Mouse (Mus musculus) forelimb bud, embryonic 11.5 days (tissue): Measurements from ENCODE around the gene Cldn11.
"Not testable (repeated sequence)": the region's sequence is repeated elsewhere in the genome, so short reads cannot be mapped to it uniquely, and the experiment has no call there.

Source experiments
- DNase-seq: peaks from one replicate; pipeline ENCODE4 v3.0.0-alpha.2; 2012; ENCODE audit warnings: low read depth, low spot score

Cldn11 gene

GRCm38 (mm10) chr3:31149706-31150105 lies at the start of gene Cldn11:
Gene Cldn11, plus strand, starts transcription at chr3:31149920.
- peak; percentile 73 for DNase-seq

- no peak for DNase-seq
Observed at GRCm38 (mm10) chr3:31100026-31100425, 49.7 kb upstream of the Cldn11 start.

GRCm38 (mm10) chr3:31100802-31101201 lies 48.9 kb upstream of the Cldn11 start:
- no peak for DNase-seq

- DNase-seq = no peak
Observed at GRCm38 (mm10) chr3:31104936-31105335, 44.8 kb upstream of the Cldn11 start.

- DNase-seq = no peak
Observed at GRCm38 (mm10) chr3:31106597-31106996, 43.1 kb upstream of the Cldn11 start.

GRCm38 (mm10) chr3:31107674-31108073 lies 42.0 kb upstream of the Cldn11 start:
- no peak for DNase-seq

DNA sequence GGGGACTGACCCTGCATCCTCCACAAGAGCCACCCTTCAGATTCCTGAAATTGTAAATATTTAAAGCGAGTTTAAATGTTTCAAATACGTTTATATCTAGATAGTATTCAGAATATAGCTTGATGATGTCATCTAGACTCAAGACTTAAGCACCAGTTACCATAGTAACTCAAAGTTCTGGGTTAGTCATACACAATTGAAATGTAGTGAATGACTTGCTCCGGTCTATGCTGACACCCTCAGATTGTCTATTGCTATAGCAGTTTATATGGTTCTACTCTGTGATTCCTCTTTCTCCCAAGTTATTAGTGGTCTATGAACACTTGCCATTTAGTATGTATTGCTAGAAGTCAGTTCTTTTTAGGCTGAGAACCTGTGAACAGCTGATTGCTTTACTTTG lies 40.6 kb upstream of the Cldn11 start:
- DNase-seq = no peak

- DNase-seq = no peak
Observed at GRCm38 (mm10) chr3:31123098-31123497, 26.6 kb upstream of the Cldn11 start.

- DNase-seq = no peak
Observed at GRCm38 (mm10) chr3:31126303-31126702, 23.4 kb upstream of the Cldn11 start.

DNA sequence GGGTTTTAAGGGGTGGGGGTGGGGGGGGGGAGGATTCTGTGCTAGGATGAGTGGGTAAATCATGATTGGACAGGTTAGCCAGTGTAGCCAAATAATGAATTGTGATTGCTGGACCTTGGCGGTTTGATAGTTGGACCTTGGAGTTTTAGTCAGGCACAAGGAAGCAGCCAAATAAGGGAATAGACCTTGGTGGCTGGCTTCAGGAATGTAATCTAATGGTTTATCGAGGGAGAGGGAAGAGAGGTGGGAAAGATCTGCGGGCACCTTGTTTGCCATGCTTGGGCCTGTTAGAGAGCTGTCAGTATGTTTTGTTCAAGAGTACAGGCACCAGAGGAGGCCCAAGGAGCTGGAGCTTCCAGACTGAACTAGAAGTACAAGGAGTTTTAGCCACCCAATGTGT lies 22.9 kb upstream of the Cldn11 start:
- DNase-seq = no peak

GRCm38 (mm10) chr3:31129766-31130165 lies 20.0 kb upstream of the Cldn11 start:
- DNase-seq = no peak

DNA sequence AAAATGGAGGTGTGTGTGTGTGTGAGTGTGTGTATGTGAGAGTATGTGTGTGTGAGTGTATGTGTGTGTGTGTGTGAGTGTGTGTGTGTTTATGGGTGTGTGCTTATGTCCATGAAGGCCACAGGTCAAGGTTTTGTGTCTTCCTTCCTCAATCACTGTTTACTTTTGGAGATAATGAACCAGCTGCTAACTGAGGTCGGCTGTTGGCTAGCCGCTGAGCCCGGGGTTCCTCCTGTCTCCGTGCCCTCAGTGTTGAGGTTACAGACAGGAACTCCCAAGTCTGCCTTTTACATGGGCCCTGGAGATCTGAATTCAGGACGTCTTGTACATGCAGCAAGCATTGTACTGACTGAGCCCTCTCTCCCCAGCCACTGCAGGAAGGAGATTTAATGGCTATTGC lies 16.1 kb upstream of the Cldn11 start:
- DNase-seq = no peak

DNA sequence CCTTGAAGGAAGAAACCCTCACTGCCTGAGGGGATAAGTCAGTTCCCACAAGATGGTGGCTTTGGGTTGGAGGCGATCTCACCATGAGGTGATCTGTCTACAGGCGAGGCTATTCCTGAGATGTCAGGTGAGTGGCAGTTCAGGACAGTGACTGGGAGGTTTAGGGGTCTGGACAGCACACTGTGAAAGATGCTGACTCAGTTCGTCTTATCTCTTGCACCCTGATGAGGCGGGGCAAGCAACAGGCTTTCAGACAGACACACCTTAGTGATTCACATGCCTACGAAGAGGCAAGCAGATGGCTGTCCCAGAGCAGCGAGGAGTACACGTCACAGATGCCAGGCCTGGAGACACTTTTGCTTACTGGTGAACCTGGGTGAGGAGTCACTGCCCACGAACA lies 15.5 kb upstream of the Cldn11 start:
- DNase-seq = no peak

- DNase-seq = no peak
Observed at GRCm38 (mm10) chr3:31134696-31135095, 15.0 kb upstream of the Cldn11 start.

DNA sequence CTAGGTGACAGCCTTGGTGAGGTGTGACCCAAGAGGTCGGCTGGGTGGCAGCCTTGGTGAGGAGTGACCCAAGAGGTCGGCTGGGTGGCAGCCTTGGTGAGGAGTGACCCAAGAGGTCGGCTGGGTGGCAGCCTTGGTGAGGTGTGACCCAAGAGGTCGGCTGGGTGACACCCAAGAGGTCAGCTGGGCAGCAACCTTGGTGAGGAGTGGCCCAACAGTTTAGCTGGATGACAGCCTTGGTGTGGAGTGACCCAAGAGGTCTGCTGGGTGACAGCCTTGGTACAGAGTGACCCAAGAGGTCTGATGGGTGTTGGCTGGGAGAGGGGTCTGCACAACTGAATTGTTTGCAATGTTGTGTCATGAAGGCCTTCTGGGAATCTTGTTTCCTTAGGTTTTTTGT lies 13.1 kb upstream of the Cldn11 start:
- not testable (repeated sequence) for DNase-seq

- DNase-seq = peak; percentile 82
Observed at GRCm38 (mm10) chr3:31138454-31139424, 11.0 kb upstream of the Cldn11 start.

DNA sequence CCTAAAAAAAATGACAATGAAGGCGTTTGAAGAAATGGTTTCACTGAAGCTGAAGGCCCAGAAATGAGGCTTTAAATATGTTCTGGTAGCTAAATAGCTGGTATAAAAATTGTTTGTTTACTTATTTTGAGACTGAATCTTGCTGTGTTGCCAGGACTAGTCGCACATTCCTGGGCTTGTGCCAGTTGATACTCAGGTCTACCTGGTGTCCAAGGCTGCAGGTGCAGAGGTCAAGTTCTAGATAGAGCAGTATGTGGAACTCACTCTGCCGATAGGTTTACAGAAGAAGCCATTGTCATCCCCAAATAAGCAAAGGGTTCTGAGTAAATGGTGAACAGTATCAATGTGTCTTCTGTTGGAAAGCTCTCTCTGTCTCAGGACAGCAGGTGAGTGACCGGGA lies 8.1 kb upstream of the Cldn11 start:
- no peak for DNase-seq

DNA sequence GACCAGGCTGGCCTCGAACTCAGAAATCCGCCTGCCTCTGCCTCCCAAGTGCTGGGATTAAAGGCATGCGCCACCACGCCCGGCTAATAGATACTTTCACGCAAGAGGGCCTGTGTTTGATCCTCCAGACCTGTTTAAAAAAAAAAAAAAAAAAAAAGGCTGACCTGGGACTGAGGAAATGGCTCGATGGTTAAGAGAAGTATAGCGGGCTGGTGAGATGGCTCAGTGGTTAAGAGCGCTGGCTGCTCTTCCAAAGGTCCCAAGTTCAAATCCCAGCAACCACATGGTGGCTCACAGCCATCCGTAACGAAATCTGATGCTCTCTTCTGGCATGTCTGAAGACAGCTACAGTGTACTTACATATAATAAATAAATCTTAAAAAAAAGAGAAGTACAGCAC lies 4.5 kb upstream of the Cldn11 start:
- not testable (repeated sequence) for DNase-seq

DNA sequence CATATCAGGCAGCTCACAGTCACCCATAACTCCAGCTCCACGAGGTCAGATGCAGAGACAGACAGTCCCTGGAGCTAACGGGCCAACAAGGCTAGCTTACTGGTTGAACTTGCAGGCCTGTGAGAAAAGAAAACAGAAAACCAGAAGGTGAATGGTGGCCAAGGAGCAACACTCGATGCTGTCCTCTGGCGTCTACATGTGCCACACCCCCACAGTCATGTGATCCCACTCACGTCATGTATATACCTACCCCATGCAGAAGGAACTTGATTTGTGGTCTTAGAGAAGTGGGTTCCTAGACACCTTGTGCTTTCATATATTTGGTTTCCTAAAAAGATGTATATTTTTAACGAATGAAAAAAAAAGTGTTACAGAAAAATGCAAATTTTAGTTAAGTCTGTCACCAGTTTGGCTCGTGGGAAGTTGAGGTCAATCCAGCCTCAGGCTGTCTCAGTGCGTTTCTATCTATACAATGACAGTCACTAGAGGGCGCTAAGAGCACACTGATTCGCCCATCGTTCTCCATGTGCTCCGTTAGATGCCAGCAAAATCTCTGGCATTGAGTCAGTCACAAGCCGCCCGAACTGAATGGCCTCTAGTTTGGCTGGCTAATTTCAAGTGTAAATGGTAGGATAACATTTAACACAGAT lies 4.0 kb upstream of the Cldn11 start:
- peak; percentile 90 for DNase-seq

GRCm38 (mm10) chr3:31148595-31148994 lies 1.1 kb upstream of the Cldn11 start:
- DNase-seq = no peak

- DNase-seq = no peak
Observed at GRCm38 (mm10) chr3:31152108-31152507, 2.4 kb downstream of the Cldn11 start.

- DNase-seq = no peak
Observed at GRCm38 (mm10) chr3:31156126-31156525, 6.4 kb downstream of the Cldn11 start.

DNA sequence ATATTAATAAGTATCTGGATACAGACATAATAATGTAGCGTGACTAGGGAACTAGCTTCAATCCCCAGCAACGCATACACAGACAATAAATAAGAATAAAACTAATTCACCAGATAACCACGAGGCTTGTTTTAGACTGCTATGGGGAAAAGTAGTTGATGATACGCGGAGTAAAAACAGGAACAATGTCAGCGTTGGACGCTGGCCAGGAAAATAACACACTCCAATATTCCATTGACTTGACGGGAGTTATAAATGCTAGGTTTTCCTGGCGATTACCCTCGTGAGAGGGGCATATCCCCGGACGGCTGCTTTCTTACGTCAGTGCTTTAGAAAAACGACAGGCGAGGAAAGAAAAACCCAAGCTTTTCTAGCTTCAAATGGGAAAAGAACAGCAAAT lies 8.1 kb downstream of the Cldn11 start:
- DNase-seq = no peak
